Mouse (Mus musculus) liver, embryonic 15.5 days (tissue): ENCODE data around the gene Grifin. TPM values are rescaled to one million over a fixed set of nuclear protein-coding genes. Genes with fewer than 3 reads are reported as not detected.

ENCODE experiments used
- ATAC-seq: fragments of 200-750 bp; cut with Nextera tagmentation; 2 replicates; pipeline ENCODE4 v1.8.0; 2017; ENCODE audit warnings: moderate number of reproducible peaks, mild to moderate bottlenecking, moderate library complexity; ENCODE audit not compliant: insufficient read depth
- H3K27ac ChIP-seq: fragments of 300-500 bp; sonication (generic); replicated peaks from 2 replicates; pipeline ENCODE4 v1.5.1; 2015; ENCODE audit warnings: mild to moderate bottlenecking, inconsistent platforms
- H3K27me3 ChIP-seq: fragments of 300-500 bp; sonication (generic); 2 replicates; pipeline ENCODE4 v1.6.1; 2015; ENCODE audit warnings: mild to moderate bottlenecking, inconsistent platforms
- H3K36me3 ChIP-seq: fragments of 300-500 bp; sonication (generic); replicated peaks from 2 replicates; pipeline ENCODE4 v1.6.1; 2015; ENCODE audit warnings: moderate library complexity, mild to moderate bottlenecking, inconsistent platforms
- H3K4me1 ChIP-seq: fragments of 300-500 bp; sonication (generic); replicated peaks from 2 replicates; pipeline ENCODE4 v1.6.1; 2015; ENCODE audit warnings: inconsistent platforms
- H3K4me2 ChIP-seq: fragments of 300-500 bp; sonication (generic); 2 replicates; pipeline ENCODE4 v1.6.1; 2015; ENCODE audit warnings: moderate library complexity, mild to moderate bottlenecking, inconsistent platforms
- H3K4me3 ChIP-seq: fragments of 300-500 bp; sonication (generic); replicated peaks from 2 replicates; pipeline ENCODE4 v1.5.1; 2015; ENCODE audit warnings: mild to moderate bottlenecking, inconsistent platforms
- H3K9ac ChIP-seq: fragments of 300-500 bp; sonication (generic); 2 replicates; pipeline ENCODE4 v1.6.1; 2015; ENCODE audit warnings: moderate library complexity, mild to moderate bottlenecking, inconsistent platforms
- H3K9me3 ChIP-seq: fragments of 300-500 bp; sonication (generic); replicated peaks from 2 replicates; pipeline ENCODE4 v1.6.1; 2016; ENCODE audit warnings: inconsistent platforms
- WGBS: fragments of 180-500 bp; shearing (Covaris S2); methylation state at CpG from one replicate; pipeline ENCODE4 v1.1.7; 2015; ENCODE audit warnings: mixed read lengths; ENCODE audit not compliant: insufficient replicate concordance; 5-methylcytosine and 5-hydroxymethylcytosine counted together
- polyA plus RNA-seq: library from polyadenylated mRNA; unstranded; fragments of >200 nt; fragmentation: Nextera tagmentation; extraction: Ambion mirVana; gene quantifications from 2 replicates; pipeline ENCODE4 v1.2.1, GENCODE M21; 2015

Grifin gene
- polyA plus RNA-seq, 1 experiment from 2014 or later = 1.9 TPM

GRCm38 (mm10) chr5:140589082-140589774 is 24.4 kb upstream of the Grifin start:
- no peak for ATAC-seq
- Histone ChIP-seq H3K36me3 (no peaks in the 10 kb centered on the region), H3K9me3 (no peaks in the 10 kb centered on the region), H3K4me3 (no peak overlapping the region), H3K4me1 (peaks cover 13% of the 10 kb centered on the region), H3K9ac (no peak overlapping the region), H3K4me2 (no peak overlapping the region), H3K27ac (no peak overlapping the region), H3K27me3 (0 out of 2 replicates have a peak, but pooled peaks cover 3% of the 10 kb centered on the region)
- WGBS = 71% methylated on average over 16 of the region's 16 CpGs

- Histone ChIP-seq H3K4me2 (no peak overlapping the region), H3K27me3 (peaks cover 10% of the 10 kb centered on the region; the same call in 1 of the 2 replicates), H3K27ac (no peak overlapping the region), H3K4me3 (no peak overlapping the region), H3K4me1 (no peaks in the 10 kb centered on the region; the same call in 1 of the 2 replicates), H3K36me3 (no peaks in the 10 kb centered on the region), H3K9ac (no peak overlapping the region), H3K9me3 (no peaks in the 10 kb centered on the region)
- ATAC-seq = no peak
- 59% methylated on average over 6 of the region's 6 CpGs for WGBS
Observed at GRCm38 (mm10) chr5:140583732-140584368, 19.0 kb upstream of the Grifin start.

GRCm38 (mm10) chr5:140582995-140583731 is 18.3 kb upstream of the Grifin start:
- no peak overlapping the region for H3K4me3 ChIP-seq
- no peaks in the 10 kb centered on the region for H3K9me3 ChIP-seq
- WGBS = 45% methylated on average over 8 of the region's 8 CpGs
- no peaks in the 10 kb centered on the region; the same call in 1 of the 2 replicates for H3K4me1 ChIP-seq
- H3K27ac ChIP-seq = no peak overlapping the region
- no peak for ATAC-seq
- peaks cover 14% of the 10 kb centered on the region; the same call in 1 of the 2 replicates for H3K27me3 ChIP-seq
- H3K9ac ChIP-seq = no peak overlapping the region
- no peaks in the 10 kb centered on the region for H3K36me3 ChIP-seq
- H3K4me2 ChIP-seq = no peak overlapping the region

- no peaks in the 10 kb centered on the region for H3K4me1 ChIP-seq
- no peak overlapping the region for H3K4me2 ChIP-seq
- H3K36me3 ChIP-seq = no peaks in the 10 kb centered on the region
- peaks cover 14% of the 10 kb centered on the region for H3K27me3 ChIP-seq
- no peak overlapping the region for H3K27ac ChIP-seq
- no peaks in the 10 kb centered on the region for H3K9me3 ChIP-seq
- no peak overlapping the region for H3K4me3 ChIP-seq
- WGBS = 23% methylated on average over 5 of the region's 5 CpGs
- no peak overlapping the region for H3K9ac ChIP-seq
- ATAC-seq = no peak
Observed at GRCm38 (mm10) chr5:140581569-140581968, 16.7 kb upstream of the Grifin start.

GRCm38 (mm10) chr5:140579771-140580170 is 14.9 kb upstream of the Grifin start:
- H3K36me3 ChIP-seq = no peaks in the 10 kb centered on the region
- H3K27ac ChIP-seq = no peak overlapping the region
- no peak for ATAC-seq
- 50% methylated on average over 6 of the region's 6 CpGs for WGBS
- peaks cover 14% of the 10 kb centered on the region for H3K27me3 ChIP-seq
- no peak overlapping the region for H3K9ac ChIP-seq
- H3K4me3 ChIP-seq = no peak overlapping the region
- H3K4me2 ChIP-seq = no peak overlapping the region
- no peaks in the 10 kb centered on the region for H3K9me3 ChIP-seq
- peaks cover 5% of the 10 kb centered on the region; the same call in 1 of the 2 replicates for H3K4me1 ChIP-seq

GRCm38 (mm10) chr5:140579221-140579620 is 14.3 kb upstream of the Grifin start:
- no peaks in the 10 kb centered on the region for H3K9me3 ChIP-seq
- peaks cover 14% of the 10 kb centered on the region for H3K27me3 ChIP-seq
- no peak overlapping the region for H3K4me3 ChIP-seq
- H3K4me2 ChIP-seq = no peak overlapping the region
- no peaks in the 10 kb centered on the region for H3K36me3 ChIP-seq
- no peak overlapping the region for H3K27ac ChIP-seq
- no peak for ATAC-seq
- no peak overlapping the region for H3K9ac ChIP-seq
- 63% methylated on average over 9 of the region's 9 CpGs for WGBS
- peaks cover 5% of the 10 kb centered on the region; the same call in 1 of the 2 replicates for H3K4me1 ChIP-seq

GRCm38 (mm10) chr5:140575381-140575866 is 10.6 kb upstream of the Grifin start:
- Histone ChIP-seq H3K9me3 (no peaks in the 10 kb centered on the region), H3K4me3 (no peak overlapping the region), H3K27ac (no peak overlapping the region), H3K27me3 (peaks cover 11% of the 10 kb centered on the region), H3K4me2 (no peak overlapping the region), H3K4me1 (peaks cover 5% of the 10 kb centered on the region; the same call in 1 of the 2 replicates), H3K9ac (no peak overlapping the region), H3K36me3 (no peaks in the 10 kb centered on the region)
- ATAC-seq = no peak
- WGBS = 37% methylated on average over 5 of the region's 5 CpGs

- no peak for ATAC-seq
Observed at GRCm38 (mm10) chr5:140572611-140573010, 7.7 kb upstream of the Grifin start.

GRCm38 (mm10) chr5:140571673-140572072 is 6.8 kb upstream of the Grifin start:
- Histone ChIP-seq H3K36me3 (no peaks in the 10 kb centered on the region), H3K4me1 (peaks cover 26% of the 10 kb centered on the region), H3K27ac (no peak overlapping the region), H3K4me2 (no peak overlapping the region), H3K4me3 (no peak overlapping the region), H3K9ac (no peak overlapping the region), H3K27me3 (no peaks in the 10 kb centered on the region), H3K9me3 (no peaks in the 10 kb centered on the region)
- no peak for ATAC-seq
- 70% methylated on average over 10 of the region's 10 CpGs for WGBS

More at GRCm38 (mm10) chr5:140572611-140573010, 7.7 kb upstream of the Grifin start:
- Histone ChIP-seq H3K4me3 (no peak overlapping the region), H3K4me2 (no peak overlapping the region), H3K9ac (no peak overlapping the region), H3K9me3 (no peaks in the 10 kb centered on the region), H3K27ac (no peak overlapping the region), H3K36me3 (no peaks in the 10 kb centered on the region), H3K27me3 (no peaks in the 10 kb centered on the region; the same call in 1 of the 2 replicates), H3K4me1 (peaks cover 17% of the 10 kb centered on the region)
- WGBS = 65% methylated on average over 6 of the region's 6 CpGs

GRCm38 (mm10) chr5:140571201-140571600 is 6.3 kb upstream of the Grifin start:
- H3K9me3 ChIP-seq = no peaks in the 10 kb centered on the region
- ATAC-seq = no peak
- no peak overlapping the region for H3K9ac ChIP-seq
- H3K4me1 ChIP-seq = peaks cover 31% of the 10 kb centered on the region
- H3K27ac ChIP-seq = no peak overlapping the region
- WGBS = 52% methylated on average over 4 of the region's 4 CpGs
- no peaks in the 10 kb centered on the region for H3K36me3 ChIP-seq
- no peak overlapping the region for H3K4me2 ChIP-seq
- no peak overlapping the region for H3K4me3 ChIP-seq
- no peaks in the 10 kb centered on the region for H3K27me3 ChIP-seq
